Comparison of ENCODE assay signal across 1 mouse cellular context in the genomic region with DNA sequence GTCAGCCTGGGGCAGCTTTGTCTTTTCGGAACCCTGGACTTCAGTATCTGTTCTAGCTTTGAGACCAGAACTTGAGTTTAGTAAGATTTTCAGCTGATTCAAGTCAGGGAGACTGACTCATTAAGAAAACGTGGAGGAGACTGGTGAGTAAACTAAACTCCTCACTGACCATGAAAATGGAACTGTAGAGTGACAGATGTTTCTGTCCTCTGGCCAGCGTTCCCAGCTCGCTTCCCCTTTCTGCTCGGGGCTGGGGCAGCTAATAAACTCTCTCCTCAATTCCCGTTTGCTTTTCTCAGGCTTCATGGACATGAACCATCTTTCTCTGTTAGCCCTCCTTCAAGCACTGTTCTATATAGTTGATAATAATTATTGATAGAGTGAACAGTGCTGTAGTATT.
TF ChIP-seq lines count a peak whose summit lies in the region.

No protein-coding gene starts in this region.

TF ChIP-seq in MEL, 35 proteins besides CTCF, POLR2A, EP300 and RAD21 (continued from another document):
- TF ChIP-seq ZNF384 (IDR thresholded peaks at IDR 0.05; ENCODE audit: low read depth, low read length), result 0 out of 2 replicates have a peak, but pooled peaks have one; percentile 25
